Mouse (Mus musculus) 3T3-L1 (cell line): ENCODE data around the gene Cbll1.
"Not testable (repeated sequence)": the region's sequence is repeated elsewhere in the genome, so short reads cannot be mapped to it uniquely, and the experiment has no call there.

Experiments used
- DNase-seq: peaks from one replicate; pipeline ENCODE4 v3.0.0-alpha.2; 2015; ENCODE audit warnings: low read depth, low spot score

Gene Cbll1

DNA sequence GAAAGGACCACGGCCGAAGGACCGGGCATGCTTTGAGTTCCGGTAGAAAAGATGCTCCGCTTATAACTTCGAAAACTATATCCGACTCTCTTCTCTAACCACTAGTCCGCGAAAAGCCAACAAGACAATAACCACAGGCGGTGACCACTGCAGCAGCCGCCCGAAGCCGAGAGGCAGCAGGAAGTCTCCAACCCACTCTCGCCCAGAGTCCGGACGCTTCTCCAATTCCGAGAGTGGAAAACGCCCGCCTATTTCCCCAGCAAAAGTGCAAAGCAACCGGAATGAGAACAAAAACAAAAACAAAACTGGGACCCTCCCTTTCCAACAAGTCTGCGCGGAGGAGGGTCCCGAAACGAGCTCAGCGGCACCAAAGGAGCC lies 491 bp downstream of the Cbll1 start:
- DNase-seq: peak; percentile 47

GRCm38 (mm10) chr12:31486431-31486830 lies 13.0 kb downstream of the Cbll1 start:
- DNase-seq: no peak

- DNase-seq: not testable (repeated sequence)
Observed at GRCm38 (mm10) chr12:31478182-31478581, 21.2 kb downstream of the Cbll1 start.

- no peak for DNase-seq
Observed at GRCm38 (mm10) chr12:31462615-31463014, 36.8 kb downstream of the Cbll1 start.

- no peak for DNase-seq
Observed at GRCm38 (mm10) chr12:31461371-31461770, 38.0 kb downstream of the Cbll1 start.

DNA sequence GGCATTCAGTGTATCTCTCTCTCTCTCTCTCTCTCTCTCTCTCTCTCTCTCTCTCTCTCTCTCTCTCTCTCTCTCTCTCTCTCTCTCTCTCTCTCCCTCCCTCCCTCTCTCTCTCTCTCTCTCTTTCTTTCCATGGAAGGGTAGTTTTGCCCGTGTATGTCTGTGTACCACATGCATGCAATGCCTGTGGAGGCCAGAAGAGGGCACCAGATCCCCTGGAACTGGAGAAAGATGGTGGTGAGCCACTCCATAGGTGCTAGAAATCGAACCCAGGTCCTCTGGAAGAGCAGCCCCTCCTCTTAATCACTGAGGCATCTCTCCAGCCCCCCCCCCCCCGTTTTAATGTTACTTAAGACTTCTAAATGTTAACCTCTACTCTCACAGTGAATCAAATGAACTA lies 39.1 kb downstream of the Cbll1 start:
- DNase-seq: peak; percentile 14

- DNase-seq: no peak
Observed at GRCm38 (mm10) chr12:31458474-31458873, 40.9 kb downstream of the Cbll1 start.

- DNase-seq: no peak
Observed at GRCm38 (mm10) chr12:31456271-31456670, 43.1 kb downstream of the Cbll1 start.

- peak; percentile 64 for DNase-seq
Observed at GRCm38 (mm10) chr12:31449341-31449740, 50.1 kb downstream of the Cbll1 start.

GRCm38 (mm10) chr12:31444827-31445226 lies 54.6 kb downstream of the Cbll1 start:
- no peak for DNase-seq

DNA sequence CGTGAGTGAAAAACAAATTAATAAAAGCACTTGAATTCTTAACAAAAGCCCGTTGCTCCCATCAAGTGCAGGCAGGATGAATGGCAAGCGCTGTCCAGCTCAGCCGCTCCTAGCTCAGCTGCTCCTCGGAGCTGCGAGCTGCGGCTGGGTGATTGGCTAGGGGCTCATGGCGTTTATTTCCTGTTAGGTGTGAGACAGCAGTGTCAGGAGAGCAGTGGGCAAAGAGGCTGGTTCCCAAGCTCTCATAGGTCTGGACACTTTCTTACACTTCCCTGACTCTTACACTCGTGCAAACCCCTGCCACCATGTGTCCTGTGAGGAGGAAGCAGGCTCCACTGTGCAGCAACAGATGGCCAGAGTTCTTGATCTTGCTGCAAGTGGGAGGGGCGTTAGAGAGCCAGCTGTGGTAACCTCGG lies 55.3 kb downstream of the Cbll1 start:
- peak; percentile 37 for DNase-seq

GRCm38 (mm10) chr12:31439612-31440011 lies 59.8 kb downstream of the Cbll1 start:
- no peak for DNase-seq

GRCm38 (mm10) chr12:31437791-31438190 lies 61.6 kb downstream of the Cbll1 start:
- no peak for DNase-seq
